7 mouse cellular contexts compared by ENCODE assay signal in the genomic region with DNA sequence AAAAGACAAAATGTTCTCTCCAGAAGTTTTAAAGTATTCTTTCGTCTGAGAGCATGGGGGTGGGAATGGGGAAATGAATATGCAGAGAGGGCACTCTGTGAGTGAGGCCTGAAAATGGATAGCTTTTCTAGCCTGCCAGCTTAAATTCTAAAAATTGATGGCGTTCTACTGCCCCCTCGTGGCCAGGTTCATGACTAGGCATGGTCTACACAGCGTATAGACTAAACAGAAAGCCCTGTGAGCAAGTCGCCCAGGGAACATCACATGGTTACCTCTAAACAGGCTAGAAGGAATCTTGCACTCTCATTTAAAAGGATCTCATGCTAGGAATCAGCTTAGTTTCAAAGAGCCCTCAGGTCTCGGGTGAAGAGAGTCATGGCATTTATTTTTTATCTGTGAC. TPM values are rescaled to one million over a fixed set of nuclear protein-coding genes. Genes with fewer than 3 reads are reported as not detected.
DNase-seq lines count a peak whose midpoint lies in the region; ATAC-seq and TF ChIP-seq lines count a peak whose summit lies in the region.

No protein-coding gene starts in this region.

- H3K9me3 ChIP-seq in midbrain, embryonic 12.5 days = no peaks in the 10 kb centered on the region

- intact Hi-C loops in left cerebral cortex, postnatal 4 days (cut with DNase I) = loop anchor here (10.0 kb wide), 1 partner anchor 327 kb away; the partner anchor contains the start of gene Foxred1

- peak; percentile 86 for DNase-seq in adipocyte (ENCODE audit: low spot score)
- peak; percentile 80 to 86 for DNase-seq in cerebellum, postnatal 36 days
- DNase-seq in gastrocnemius, adult 8-10 months (ENCODE audit: low spot score in 2 of 2) = peak; percentile 52 to 56
- DNase-seq in kidney, adult 11 months = peak; percentile 40
- peak; percentile 85 for DNase-seq in left cerebral cortex, postnatal 4 days

- 0 out of 2 replicates have a peak, but pooled peaks cover 3% of the 10 kb centered on the region for H3K4me1 ChIP-seq in midbrain, embryonic 12.5 days
- no peaks in the 10 kb centered on the region for H3K4me1 ChIP-seq in small intestine, adult 2 months (ENCODE audit: control insufficient read depth, insufficient read depth, insufficient read length, low read length)

- 7% methylated on average over 6 of the region's 6 CpGs for WGBS in midbrain, embryonic 12.5 days
- WGBS in small intestine, adult 2 months = 7% methylated on average over 6 of the region's 6 CpGs

- peak; percentile 81 for ATAC-seq in midbrain, embryonic 12.5 days (ENCODE audit: low FRiP score, low read depth)

- no peak overlapping the region for H3K4me3 ChIP-seq in midbrain, embryonic 12.5 days
- no peak overlapping the region for H3K4me3 ChIP-seq in small intestine, adult 2 months (ENCODE audit: low read depth, low read length)

- peaks cover 5% of the 10 kb centered on the region; the same call in 1 of the 2 replicates for H3K27me3 ChIP-seq in midbrain, embryonic 12.5 days
- H3K27me3 ChIP-seq in small intestine, adult 2 months (ENCODE audit: control insufficient read depth, insufficient read depth, low read length) = no peaks in the 10 kb centered on the region

- peak; percentile 62; the same call in 1 of the 2 replicates for TF ChIP-seq CTCF in small intestine, adult 2 months (IDR thresholded peaks at IDR 0.05; ENCODE audit: extremely low read depth, insufficient read length, insufficient replicate concordance, low read depth, low read length)

- no peak for TF ChIP-seq POLR2A in small intestine, adult 2 months (IDR thresholded peaks at IDR 0.05; ENCODE audit: low read depth, low read length)

- H3K27ac ChIP-seq in midbrain, embryonic 12.5 days (replicated peaks) = no peak overlapping the region
- no peak overlapping the region for H3K27ac ChIP-seq in small intestine, adult 2 months (ENCODE audit: insufficient read depth, low read depth, low read length)

- H3K36me3 ChIP-seq in midbrain, embryonic 12.5 days = peaks cover 4% of the 10 kb centered on the region; the same call in 1 of the 2 replicates
- no peaks in the 10 kb centered on the region for H3K36me3 ChIP-seq in small intestine, adult 2 months (ENCODE audit: control insufficient read depth, insufficient read depth, low read length)

- H3K4me2 ChIP-seq in midbrain, embryonic 12.5 days (replicated peaks) = no peak overlapping the region

- no peak overlapping the region for H3K9ac ChIP-seq in midbrain, embryonic 12.5 days (replicated peaks)

RNA-seq across cellular contexts. Expression of gene Ddx25, which starts 16.8 kb away (rescaled TPM):
- not detected for total RNA-seq in gastrocnemius, adult 8-10 months (2022)
- total RNA-seq in left cerebral cortex, postnatal 4 days (2021) = 10 to 100 TPM; 17.7 to 19.0 TPM
- polyA plus RNA-seq in midbrain, embryonic 12.5 days (2016; fragmentation: Nextera tagmentation; extraction: Ambion mirVana) = 10.6 and 11.0 TPM in 2 replicates
- polyA plus RNA-seq in small intestine, adult 2 months (2012; rRNA removed) = 0.01 TPM in 1 of 2 replicates, not detected in the other

RNA-seq across cellular contexts. Expression of gene Pus3, which starts 16.9 kb away (rescaled TPM):
- 10 to 100 TPM in 1 of 4 experiments, 1 to 10 TPM in 3; 7.8 to 11.1 (median 9.2) TPM for total RNA-seq in gastrocnemius, adult 8-10 months (2022)
- total RNA-seq in left cerebral cortex, postnatal 4 days (2021) = 10 to 100 TPM; 14.4 to 14.5 TPM
- polyA plus RNA-seq in midbrain, embryonic 12.5 days (2016; fragmentation: Nextera tagmentation; extraction: Ambion mirVana) = 17.0 and 17.1 TPM in 2 replicates
- 0.30 and 0.41 TPM in 2 replicates for polyA plus RNA-seq in small intestine, adult 2 months (2012; rRNA removed)

RNA-seq across cellular contexts. Expression of gene Gm1113, which starts 23.4 kb away (rescaled TPM):
- not detected for total RNA-seq in gastrocnemius, adult 8-10 months (2022)
- total RNA-seq in left cerebral cortex, postnatal 4 days (2021) = not detected
- not detected in 2 replicates for polyA plus RNA-seq in midbrain, embryonic 12.5 days (2016; fragmentation: Nextera tagmentation; extraction: Ambion mirVana)
- not detected in 2 replicates for polyA plus RNA-seq in small intestine, adult 2 months (2012; rRNA removed)

RNA-seq across cellular contexts. Expression of gene Pate2, which starts 28.6 kb away (rescaled TPM):
- total RNA-seq in gastrocnemius, adult 8-10 months (2022) = not detected
- 1 to 10 TPM; 1.4 to 2.3 TPM for total RNA-seq in left cerebral cortex, postnatal 4 days (2021)
- 1.7 and 2.4 TPM in 2 replicates for polyA plus RNA-seq in midbrain, embryonic 12.5 days (2016; fragmentation: Nextera tagmentation; extraction: Ambion mirVana)
- polyA plus RNA-seq in small intestine, adult 2 months (2012; rRNA removed) = 0.13 TPM in 1 of 2 replicates, not detected in the other

RNA-seq across cellular contexts. Expression of gene Hyls1, which starts 28.7 kb away (rescaled TPM):
- 1 to 10 TPM in 1 of 4 experiments, under 1 TPM in 3; 0.48 to 1.0 (median 0.93) TPM for total RNA-seq in gastrocnemius, adult 8-10 months (2022)
- total RNA-seq in left cerebral cortex, postnatal 4 days (2021) = 10 to 100 TPM; 11.6 to 11.9 TPM
- 26.8 and 27.7 TPM in 2 replicates for polyA plus RNA-seq in midbrain, embryonic 12.5 days (2016; fragmentation: Nextera tagmentation; extraction: Ambion mirVana)
- polyA plus RNA-seq in small intestine, adult 2 months (2012; rRNA removed) = 0.13 and 0.34 TPM in 2 replicates

Comparison
In these comparisons a context has a peak if more than half of its experiments do, and no peak if none do; other contexts are left out.
1. RNA of gene Ddx25, which starts 16.8 kb away (total RNA-seq): 17.7 to 19.0 TPM in left cerebral cortex, postnatal 4 days; not detected in gastrocnemius, adult 8-10 months; every median in the first group is over 10 times any median in the second.
2. Peak in every context shown above with its lines, with median percentiles within 50 percentile points of each other: DNase-seq.